Mouse (Mus musculus) lung, adult 2 months (tissue): ENCODE data around the gene S100a2.

Source experiments
- CTCF ChIP-seq: fragments of 200-500 bp; IDR thresholded peaks from 2 replicates; pipeline ENCODE4 v1.5.1; 2011; ENCODE audit warnings: mild to moderate bottlenecking, low read length, control low read depth; ENCODE audit not compliant: insufficient read depth
- POLR2A ChIP-seq: fragments of 200-500 bp; IDR thresholded peaks from 2 replicates; pipeline ENCODE4 v1.6.1; 2011; ENCODE audit warnings: low read depth, mild to moderate bottlenecking, control low read depth, low read length, borderline replicate concordance; ENCODE audit errors: extremely low read depth

- TF ChIP-seq CTCF (no peak), POLR2A (no peak)
Measured at GRCm38 (mm10) chr3:90611494-90611893, 21.4 kb downstream of the S100a2 start.
